Mouse (Mus musculus): ENCODE results near the gene Hrasls5.

GRCm38 (mm10) chr19:7592018-7592417 is 20.3 kb upstream of the Hrasls5 start:
- no peak for TF ChIP-seq POLR2A (IDR thresholded peaks at IDR 0.05; ENCODE audit: borderline replicate concordance, low read depth, low read length)
- TF ChIP-seq CTCF (IDR thresholded peaks at IDR 0.05; ENCODE audit: low read depth, low read length) = no peak

All from bone marrow macrophage, adult 2 months (primary cell).